Mouse (Mus musculus): ENCODE measurements around the gene Slc25a35. TPM values are rescaled to one million over a fixed set of nuclear protein-coding genes. Genes with fewer than 3 reads are reported as not detected.

Slc25a35 gene
- total and polyA plus RNA-seq, 3 experiments = 3.3 to 4.9 TPM; not detected in 1

- TF ChIP-seq GATA1 (IDR thresholded peaks at IDR 0.05; ENCODE audit: low read depth, low read length) = no peak
- TF ChIP-seq TCF12 (IDR thresholded peaks at IDR 0.05; ENCODE audit: low read depth, low read length) = no peak
These were observed 2.1 kb upstream of the Slc25a35 start (continued) for GRCm38 (mm10) chr11:68965845-68966244.

- DNase-seq (ENCODE audit: low read depth, low spot score) = peak; percentile 57
- no peaks in the 10 kb centered on the region; the same call in 1 of the 2 replicates for H3K79me2 ChIP-seq (ENCODE audit: control insufficient read depth, insufficient read depth, low read length, poor library complexity)
- H3K9me3 ChIP-seq (replicated peaks; ENCODE audit: insufficient read depth, low read length) = no peaks in the 10 kb centered on the region
- 0 out of 2 replicates have a peak overlapping the region, but pooled peaks have one; percentile 2 for H3K27ac ChIP-seq (ENCODE audit: control insufficient read depth, low read depth, low read length)
- peaks cover 0 to 2% of the 10 kb centered on the region in 2 experiments; a peak in 2 of 4 replicates for H3K36me3 ChIP-seq (ENCODE audit: control insufficient read depth in 1 of 2, insufficient read depth in 2 of 2, low read length in 2 of 2)
- peak overlapping the region; percentile 13; the same call in 1 of the 2 replicates for H3K9ac ChIP-seq (ENCODE audit: control insufficient read depth, low read depth, low read length, poor library complexity, severe bottlenecking)
- peaks cover 0 to 23% of the 10 kb centered on the region in 2 experiments; a peak in 3 of 4 replicates for H3K4me1 ChIP-seq (ENCODE audit: control insufficient read depth in 1 of 2, insufficient read depth in 2 of 2, low read length in 2 of 2)
- no peak for TF ChIP-seq USF1 (IDR thresholded peaks at IDR 0.05; ENCODE audit: low read depth, low read length)
- TF ChIP-seq POLR2AphosphoS2 (IDR thresholded peaks at IDR 0.05; ENCODE audit: low read length) = no peak
- no peak for TF ChIP-seq MEF2A (IDR thresholded peaks at IDR 0.05; ENCODE audit: extremely low read depth, insufficient replicate concordance, low read depth, low read length, poor library complexity, severe bottlenecking)
- TF ChIP-seq ZKSCAN1 (IDR thresholded peaks at IDR 0.05; ENCODE audit: low read depth, low read length) = peak; percentile 81
- no peak for TF ChIP-seq KAT2A (conservative IDR thresholded peaks at IDR 0.05; ENCODE audit: low read depth, low read length)
- no peaks in the 10 kb centered on the region for H3K27me3 ChIP-seq (ENCODE audit: control insufficient read depth in 1 of 2, insufficient read depth in 2 of 2, low read length in 2 of 2)
- H3K4me3 ChIP-seq (ENCODE audit: control insufficient read depth in 1 of 2, insufficient read depth in 1 of 2, low read depth in 2 of 2, low read length in 2 of 2) = peak overlapping the region; percentile 16 to 82; a peak in 3 of 4 replicates
These were observed 1.4 kb upstream of the Slc25a35 start for GRCm38 (mm10) chr11:68966554-68966953.

GRCm38 (mm10) chr11:68968752-68969151 is 821 bp downstream of the Slc25a35 start:
- Histone ChIP-seq H3K9me3 (replicated peaks; ENCODE audit: insufficient read depth, low read length) (no peaks in the 10 kb centered on the region), H3K36me3 (ENCODE audit: control insufficient read depth in 1 of 2, insufficient read depth in 2 of 2, low read length in 2 of 2) (peaks cover 0 to 2% of the 10 kb centered on the region in 2 experiments; a peak in 2 of 4 replicates), H3K4me1 (ENCODE audit: control insufficient read depth in 1 of 2, insufficient read depth in 2 of 2, low read length in 2 of 2) (peaks cover 0 to 23% of the 10 kb centered on the region in 2 experiments; a peak in 3 of 4 replicates), H3K4me3 (ENCODE audit: control insufficient read depth in 1 of 2, insufficient read depth in 1 of 2, low read depth in 2 of 2, low read length in 2 of 2) (peak overlapping the region in 1 of 2 experiments; percentile 82; a peak in 2 of 4 replicates), H3K79me2 (ENCODE audit: control insufficient read depth, insufficient read depth, low read length, poor library complexity) (no peaks in the 10 kb centered on the region; the same call in 1 of the 2 replicates), H3K27me3 (ENCODE audit: control insufficient read depth in 1 of 2, insufficient read depth in 2 of 2, low read length in 2 of 2) (no peaks in the 10 kb centered on the region), H3K9ac (ENCODE audit: control insufficient read depth, low read depth, low read length, poor library complexity, severe bottlenecking) (no peak overlapping the region), H3K27ac (ENCODE audit: control insufficient read depth, low read depth, low read length) (no peak overlapping the region)
- TF ChIP-seq MAX (IDR thresholded peaks at IDR 0.05; ENCODE audit: low read length) (no peak), GATA1 (IDR thresholded peaks at IDR 0.05; ENCODE audit: low read depth, low read length) (no peak), SIN3A (IDR thresholded peaks at IDR 0.05; ENCODE audit: low read length) (no peak), KAT2A (conservative IDR thresholded peaks at IDR 0.05; ENCODE audit: low read depth, low read length) (no peak), MYC (IDR thresholded peaks at IDR 0.05; ENCODE audit: low read depth, low read length) (no peak), RCOR1 (IDR thresholded peaks at IDR 0.05; ENCODE audit: low read depth, low read length) (no peak), NRF1 (IDR thresholded peaks at IDR 0.05; ENCODE audit: insufficient read depth, low read depth, low read length, poor library complexity, severe bottlenecking) (no peak), ZC3H11A (IDR thresholded peaks at IDR 0.05; ENCODE audit: low read depth, low read length) (no peak), ELF1 (IDR thresholded peaks at IDR 0.05; ENCODE audit: low read depth, low read length) (no peak), CTCF (IDR thresholded peaks at IDR 0.05 in 2 of 3, conservative IDR thresholded peaks at IDR 0.05 in 1 of 3; ENCODE audit: control insufficient read depth in 1 of 3, insufficient read depth in 1 of 3, low read depth in 2 of 3, low read length in 3 of 3, poor library complexity in 1 of 3, severe bottlenecking in 1 of 3) (no peak), CHD1 (IDR thresholded peaks at IDR 0.05; ENCODE audit: low read depth, low read length) (no peak), EP300 (IDR thresholded peaks at IDR 0.05; ENCODE audit: low read depth in 1 of 2, low read length in 2 of 2) (no peak)
- DNase-seq (ENCODE audit: low read depth, low spot score) = no peak
